Mouse (Mus musculus) intestine, embryonic 14.5 days (tissue): Measurements from ENCODE around the gene Pnp2. TPM values are rescaled to one million over a fixed set of nuclear protein-coding genes. Genes with fewer than 3 reads are reported as not detected.
A peak's percentile ranks its signal among the peaks of the same experiment; 100 is the strongest.
"Not testable (repeated sequence)": the region's sequence is repeated elsewhere in the genome, so short reads cannot be mapped to it uniquely, and the experiment has no call there.

Experiments
- ATAC-seq: fragments of 200-750 bp; cut with Nextera tagmentation; replicated peaks from 2 replicates; pipeline ENCODE4 v1.8.0; 2017; ENCODE audit warnings: low read depth, moderate number of reproducible peaks, moderate TSS enrichment, moderate library complexity; ENCODE audit not compliant: low FRiP score, low TSS enrichment
- DNase-seq: peaks from one replicate; pipeline ENCODE4 v3.0.0-alpha.2; 2018; ENCODE audit warnings: low spot score
- H3K27ac ChIP-seq: fragments of 300-500 bp; sonication (generic); 2 replicates; pipeline ENCODE4 v1.5.1; 2014; ENCODE audit warnings: low read depth, mild to moderate bottlenecking, control low read depth
- H3K27me3 ChIP-seq: fragments of 300-500 bp; sonication (generic); replicated peaks from 2 replicates; pipeline ENCODE4 v1.6.1; 2014; ENCODE audit warnings: low read length, control low read depth; ENCODE audit not compliant: control insufficient read depth, insufficient read depth
- H3K36me3 ChIP-seq: fragments of 300-500 bp; sonication (generic); 2 replicates; pipeline ENCODE4 v1.6.1; 2014; ENCODE audit warnings: low read length, control low read depth; ENCODE audit not compliant: control insufficient read depth, insufficient read depth
- H3K4me1 ChIP-seq: fragments of 300-500 bp; sonication (generic); replicated peaks from 2 replicates; pipeline ENCODE4 v1.6.1; 2014; ENCODE audit warnings: low read length, control low read depth, mixed read lengths; ENCODE audit not compliant: control insufficient read depth, insufficient read depth
- H3K4me2 ChIP-seq: fragments of 300-500 bp; sonication (generic); 2 replicates; pipeline ENCODE4 v1.6.1; 2014; ENCODE audit warnings: low read length
- H3K4me3 ChIP-seq: fragments of 300-500 bp; sonication (generic); 2 replicates; pipeline ENCODE4 v1.5.1; 2014; ENCODE audit warnings: low read depth, low read length, control low read depth, mixed read lengths
- H3K9ac ChIP-seq: fragments of 300-500 bp; sonication (generic); 2 replicates; pipeline ENCODE4 v1.6.1; 2014; ENCODE audit warnings: mild to moderate bottlenecking, low read length
- H3K9me3 ChIP-seq: fragments of 300-500 bp; sonication (generic); 2 replicates; pipeline ENCODE4 v1.6.1; 2016; ENCODE audit warnings: low read length, control low read depth; ENCODE audit not compliant: control insufficient read depth
- WGBS: fragments of 180-500 bp; shearing (Covaris S2); extraction: QIAGEN DNeasy Blood & Tissue Kit; methylation state at CpG from one replicate; pipeline ENCODE4 v1.1.7; 2014; 5-methylcytosine and 5-hydroxymethylcytosine counted together
- polyA plus RNA-seq: library from polyadenylated mRNA; unstranded; fragments of >200 nt; fragmentation: Nextera tagmentation; extraction: Ambion mirVana; gene quantifications from 2 replicates; pipeline ENCODE4 v1.2.1, GENCODE M21; 2014

Pnp2 gene
- 0.93 and 1.1 TPM in 2 replicates for polyA plus RNA-seq

DNA sequence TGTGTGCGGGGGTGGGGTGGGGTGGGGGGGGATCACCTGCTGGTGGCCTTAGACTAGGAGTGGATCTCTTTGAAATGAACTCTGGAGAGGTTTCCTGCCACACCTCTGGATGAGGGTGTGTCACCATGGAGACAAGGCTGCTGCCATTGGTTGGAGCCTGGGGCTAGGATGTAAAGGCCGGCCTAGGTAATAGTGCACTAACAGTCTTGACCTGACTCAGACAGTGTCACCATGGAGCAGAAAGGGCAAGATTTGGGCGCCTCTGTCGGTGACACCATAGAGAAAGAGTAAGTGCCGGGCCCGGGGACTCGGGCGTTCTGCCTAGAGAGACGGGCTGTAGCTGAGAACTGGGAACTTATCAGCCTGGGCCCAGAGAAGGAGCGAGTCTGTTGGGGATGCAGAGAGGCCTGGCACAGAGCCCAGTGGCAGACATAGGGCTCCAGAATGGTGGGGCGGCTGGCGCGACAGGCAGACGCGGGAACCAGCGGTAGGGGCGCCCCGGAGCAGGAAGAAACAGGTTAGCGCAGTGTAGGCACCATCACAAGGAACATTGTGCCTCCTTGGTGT is at the start of gene Pnp2:
Pnp2 (plus strand) TSS at position 51 of the 567 bp plus-strand sequence.
- peak within 1 kb of the TSS; percentile 32; the same call in 1 of the 2 replicates for H3K4me2 ChIP-seq
- not testable (repeated sequence) for H3K4me1 ChIP-seq, H3K4me3 ChIP-seq, H3K27ac ChIP-seq, H3K27me3 ChIP-seq, H3K9ac ChIP-seq, H3K36me3 ChIP-seq, H3K9me3 ChIP-seq
- ATAC-seq (peak; percentile 71), DNase-seq (peak; percentile 63)
- WGBS, result 9% methylated on average over 19 of the region's 19 CpGs

- 70% methylated on average over 4 of the region's 4 CpGs for WGBS
- no peak overlapping the region for H3K4me2 ChIP-seq
- no peak overlapping the region for H3K4me3 ChIP-seq
- H3K27ac ChIP-seq, result no peak overlapping the region
- H3K36me3 ChIP-seq, result peaks cover 21% of the 10 kb centered on the region
- DNase-seq (no peak), ATAC-seq (no peak)
- H3K4me1 ChIP-seq, result no peaks in the 10 kb centered on the region
- no peaks in the 10 kb centered on the region for H3K9me3 ChIP-seq
- no peaks in the 10 kb centered on the region for H3K27me3 ChIP-seq
- no peak overlapping the region for H3K9ac ChIP-seq
These were observed 47.7 kb upstream of the Pnp2 start for GRCm38 (mm10) chr14:50908126-50908525.

DNA sequence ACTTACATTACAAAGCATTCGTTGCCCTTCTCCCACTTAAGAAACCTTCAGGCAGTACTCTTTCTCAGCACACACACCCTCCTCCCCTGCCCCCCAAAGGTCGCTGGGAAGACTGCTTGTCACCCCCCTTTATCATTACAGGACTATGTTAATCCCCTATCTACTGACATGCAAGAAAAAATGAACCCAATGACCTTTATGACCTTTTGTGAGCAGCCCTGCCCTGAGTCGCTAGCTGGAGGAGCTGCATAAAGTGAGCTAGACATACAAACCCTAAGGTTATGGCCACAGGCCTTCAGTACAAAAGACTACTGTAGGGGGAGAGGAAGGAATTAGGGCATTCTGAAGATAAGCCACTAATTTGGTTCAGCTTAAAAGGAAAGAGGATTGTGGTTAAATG is 44.4 kb upstream of the Pnp2 start:
- H3K27me3 ChIP-seq, result no peaks in the 10 kb centered on the region
- H3K9ac ChIP-seq, result no peak overlapping the region
- H3K36me3 ChIP-seq, result peaks cover 50% of the 10 kb centered on the region
- DNase-seq, result no peak
- H3K4me1 ChIP-seq, result no peaks in the 10 kb centered on the region
- WGBS, result 55% methylated on average over 3 of the region's 3 CpGs
- no peak overlapping the region for H3K4me2 ChIP-seq
- H3K4me3 ChIP-seq, result no peak overlapping the region
- H3K27ac ChIP-seq, result no peak overlapping the region
- no peaks in the 10 kb centered on the region for H3K9me3 ChIP-seq
- ATAC-seq, result no peak

DNA sequence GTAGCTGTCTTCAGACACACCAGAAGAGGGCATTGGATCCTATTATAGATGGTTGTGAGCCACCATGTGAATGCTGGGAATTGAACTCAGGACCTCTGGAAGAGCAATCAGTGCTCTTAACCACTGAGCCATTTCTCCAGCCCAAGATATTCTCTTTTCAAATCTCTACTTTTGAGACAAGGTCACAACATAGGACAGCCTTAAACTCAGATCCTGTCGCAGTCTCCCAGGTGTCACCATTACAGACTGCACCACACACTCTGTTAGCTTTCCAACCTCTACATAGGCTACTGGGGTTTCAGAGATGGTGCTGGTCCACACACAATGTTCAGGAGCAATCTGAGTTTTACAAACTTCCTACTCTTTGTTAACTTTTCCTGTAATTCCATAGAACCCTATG is 32.4 kb upstream of the Pnp2 start:
- peak overlapping the region; percentile 94 for H3K4me3 ChIP-seq
- H3K4me2 ChIP-seq, result peak overlapping the region; percentile 91
- not testable (repeated sequence) for H3K27me3 ChIP-seq, DNase-seq, H3K9me3 ChIP-seq, ATAC-seq, H3K27ac ChIP-seq, H3K4me1 ChIP-seq
- H3K36me3 ChIP-seq, result peaks cover 43% of the 10 kb centered on the region
- WGBS, result 81% methylated on average over 1 of the region's 1 CpGs
- H3K9ac ChIP-seq, result peak overlapping the region; percentile 93

DNA sequence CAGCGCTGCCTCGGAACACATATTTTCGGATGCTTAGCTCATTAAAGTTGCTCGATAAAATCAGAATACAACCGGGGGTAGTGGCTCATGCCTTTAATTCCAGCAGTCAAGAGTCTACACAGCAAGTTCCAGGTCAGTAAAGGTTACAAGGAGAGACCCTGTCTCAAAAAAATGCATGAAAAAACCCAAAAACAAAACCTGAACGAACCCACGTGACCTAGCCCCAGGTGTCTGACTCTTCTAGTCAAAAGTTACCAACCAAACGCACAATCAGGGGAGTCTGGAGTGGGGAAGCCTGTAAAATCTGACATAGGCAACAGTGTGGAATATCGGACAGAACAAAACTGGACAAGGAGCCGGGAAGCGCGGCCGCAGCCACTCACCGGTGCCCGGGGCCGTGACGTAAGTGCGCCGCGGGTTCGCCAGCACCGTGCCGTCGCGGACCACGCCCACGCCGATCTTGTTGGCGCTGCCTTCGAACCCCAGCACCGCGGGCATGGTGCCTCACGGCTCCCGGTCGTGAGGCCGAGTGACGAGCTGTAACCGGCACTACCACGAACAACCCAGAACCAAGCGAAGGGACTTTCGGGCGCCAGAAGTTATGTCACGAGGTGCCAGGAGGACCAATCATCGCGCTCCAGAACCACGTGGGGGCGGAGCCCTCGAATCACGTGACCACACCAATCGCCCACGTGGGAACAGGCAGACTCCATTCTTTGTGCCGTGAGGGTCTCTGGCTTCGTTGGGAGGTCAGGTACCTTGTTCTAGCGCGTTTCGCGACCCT is 31.3 kb upstream of the Pnp2 start, which contains the start of the genes Osgep and Apex1:
Osgep (minus strand) TSS at position 613 of the 784 bp plus-strand sequence.
Apex1 (plus strand) TSS at position 688 of the 784 bp plus-strand sequence.
- peak within 1 kb of the TSS; percentile 96 for H3K27ac ChIP-seq
- peaks cover 43% of the 10 kb centered on the region for H3K36me3 ChIP-seq
- WGBS, result under 1% methylated on average over 57 of the region's 57 CpGs
- H3K4me2 ChIP-seq, result peak within 1 kb of the TSS; percentile 91
- no peaks in the 10 kb centered on the region for H3K9me3 ChIP-seq
- ATAC-seq, result peak; percentile 95
- H3K4me1 ChIP-seq, result peaks cover 6% of the 10 kb centered on the region
- peak; percentile 97 for DNase-seq
- H3K9ac ChIP-seq, result peak within 1 kb of the TSS; percentile 93
- H3K4me3 ChIP-seq, result peak within 1 kb of the TSS; percentile 94
- no peaks in the 10 kb centered on the region for H3K27me3 ChIP-seq

GRCm38 (mm10) chr14:50925111-50925920 is 30.5 kb upstream of the Pnp2 start:
- H3K9ac ChIP-seq, result peak overlapping the region; percentile 93
- H3K9me3 ChIP-seq, result no peaks in the 10 kb centered on the region
- under 1% methylated on average over 38 of the region's 38 CpGs for WGBS
- ATAC-seq (peak; percentile 16; the same call in 1 of the 2 replicates), DNase-seq (no peak)
- H3K4me2 ChIP-seq, result peak overlapping the region; percentile 91
- peaks cover 37% of the 10 kb centered on the region for H3K36me3 ChIP-seq
- H3K4me3 ChIP-seq, result peak overlapping the region; percentile 94
- H3K27ac ChIP-seq, result peak overlapping the region; percentile 96
- H3K27me3 ChIP-seq, result no peaks in the 10 kb centered on the region
- peaks cover 13% of the 10 kb centered on the region for H3K4me1 ChIP-seq

GRCm38 (mm10) chr14:50927366-50927765 is 28.4 kb upstream of the Pnp2 start:
- Histone ChIP-seq H3K36me3 (peaks cover 37% of the 10 kb centered on the region), H3K4me2 (no peak overlapping the region), H3K9ac (no peak overlapping the region), H3K9me3 (no peaks in the 10 kb centered on the region), H3K27me3 (no peaks in the 10 kb centered on the region), H3K27ac (no peak overlapping the region), H3K4me3 (no peak overlapping the region), H3K4me1 (peaks cover 13% of the 10 kb centered on the region)
- no peak for ATAC-seq
- no peak for DNase-seq
- WGBS, result 67% methylated on average over 3 of the region's 3 CpGs

GRCm38 (mm10) chr14:50929951-50930350 is 25.8 kb upstream of the Pnp2 start:
- ATAC-seq, result no peak
- peak overlapping the region; percentile 74 for H3K4me2 ChIP-seq
- H3K4me1 ChIP-seq, result peaks cover 10% of the 10 kb centered on the region
- 12% methylated on average over 10 of the region's 10 CpGs for WGBS
- H3K36me3 ChIP-seq, result peaks cover 37% of the 10 kb centered on the region
- no peaks in the 10 kb centered on the region for H3K27me3 ChIP-seq
- peak overlapping the region; percentile 82 for H3K27ac ChIP-seq
- no peak for DNase-seq
- peak overlapping the region; percentile 87 for H3K4me3 ChIP-seq
- H3K9ac ChIP-seq, result peak overlapping the region; percentile 97
- H3K9me3 ChIP-seq, result no peaks in the 10 kb centered on the region
